Mouse (Mus musculus) adrenal gland, adult 2 months (tissue): ENCODE results near the gene Mboat2. TPM values are rescaled to one million over a fixed set of nuclear protein-coding genes. Genes with fewer than 3 reads are reported as not detected.

ENCODE experiments used
- DNase-seq: peaks from one replicate; pipeline ENCODE4 v3.0.0; 2021
- polyA plus RNA-seq: library from polyadenylated mRNA; depleted of rRNA; stranded (reverse); fragments of >200 nt; gene quantifications from 2 replicates; pipeline ENCODE4 v1.2.3, GENCODE M21; 2012; rRNA removed
- total RNA-seq, 2 experiments: library from RNA; stranded (reverse); gene quantifications; 2 replicates each; pipeline ENCODE4 v1.2.3; 2021

Mboat2 gene
- total and polyA plus RNA-seq, 3 experiments, result 4.2 to 23.0 (median 12.5) TPM

DNA sequence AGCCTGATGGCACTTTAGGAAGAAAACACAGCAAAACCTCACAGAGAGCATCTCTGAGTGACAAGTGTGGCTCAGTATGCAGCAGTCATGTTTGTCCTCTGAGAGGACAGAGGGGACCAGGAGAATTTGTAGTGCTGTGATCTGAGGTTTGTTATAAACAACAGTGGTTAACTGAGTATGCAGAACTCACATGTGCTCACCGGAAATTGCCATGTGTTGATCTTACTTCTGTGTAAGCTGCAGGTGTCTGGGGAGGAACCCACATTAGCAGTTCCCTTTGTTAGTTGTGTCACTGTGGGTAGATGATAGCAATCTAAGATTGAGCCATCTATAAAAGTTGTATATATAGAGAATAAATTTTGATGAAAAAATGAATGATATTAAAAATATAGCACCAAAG is 179.7 kb downstream of the Mboat2 start:
- DNase-seq, result no peak

DNA sequence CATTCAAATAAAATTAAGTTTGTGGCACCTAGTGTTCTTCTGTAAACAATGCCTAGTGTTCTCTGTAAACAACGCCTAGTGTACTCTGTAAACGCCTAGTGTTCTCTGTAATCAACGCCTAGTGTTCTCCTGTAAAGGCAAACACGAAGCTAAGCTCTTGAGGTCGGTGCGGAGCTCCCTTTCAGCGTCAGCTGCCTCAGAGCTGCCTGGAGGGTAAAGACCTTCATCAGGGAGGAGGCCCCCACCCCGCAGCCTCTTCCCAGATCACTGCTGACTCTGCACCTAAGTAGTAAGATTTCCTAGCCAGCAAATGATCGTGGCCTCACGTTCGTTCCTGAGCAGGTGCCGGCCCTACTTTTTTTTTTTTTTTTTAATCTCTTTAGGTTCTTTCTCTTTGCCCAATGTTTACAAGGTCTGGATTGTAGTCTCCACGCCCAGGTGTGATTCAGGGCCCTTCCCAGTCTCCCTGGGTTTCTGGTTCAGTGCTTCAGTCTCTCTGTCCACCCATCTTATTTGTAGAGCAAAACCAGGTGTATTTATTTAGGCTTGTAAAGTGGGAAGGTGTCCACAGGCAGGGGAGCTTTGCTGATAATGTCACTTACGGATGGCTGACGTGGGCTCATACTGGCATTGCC is 181.2 kb downstream of the Mboat2 start:
- no peak for DNase-seq

DNA sequence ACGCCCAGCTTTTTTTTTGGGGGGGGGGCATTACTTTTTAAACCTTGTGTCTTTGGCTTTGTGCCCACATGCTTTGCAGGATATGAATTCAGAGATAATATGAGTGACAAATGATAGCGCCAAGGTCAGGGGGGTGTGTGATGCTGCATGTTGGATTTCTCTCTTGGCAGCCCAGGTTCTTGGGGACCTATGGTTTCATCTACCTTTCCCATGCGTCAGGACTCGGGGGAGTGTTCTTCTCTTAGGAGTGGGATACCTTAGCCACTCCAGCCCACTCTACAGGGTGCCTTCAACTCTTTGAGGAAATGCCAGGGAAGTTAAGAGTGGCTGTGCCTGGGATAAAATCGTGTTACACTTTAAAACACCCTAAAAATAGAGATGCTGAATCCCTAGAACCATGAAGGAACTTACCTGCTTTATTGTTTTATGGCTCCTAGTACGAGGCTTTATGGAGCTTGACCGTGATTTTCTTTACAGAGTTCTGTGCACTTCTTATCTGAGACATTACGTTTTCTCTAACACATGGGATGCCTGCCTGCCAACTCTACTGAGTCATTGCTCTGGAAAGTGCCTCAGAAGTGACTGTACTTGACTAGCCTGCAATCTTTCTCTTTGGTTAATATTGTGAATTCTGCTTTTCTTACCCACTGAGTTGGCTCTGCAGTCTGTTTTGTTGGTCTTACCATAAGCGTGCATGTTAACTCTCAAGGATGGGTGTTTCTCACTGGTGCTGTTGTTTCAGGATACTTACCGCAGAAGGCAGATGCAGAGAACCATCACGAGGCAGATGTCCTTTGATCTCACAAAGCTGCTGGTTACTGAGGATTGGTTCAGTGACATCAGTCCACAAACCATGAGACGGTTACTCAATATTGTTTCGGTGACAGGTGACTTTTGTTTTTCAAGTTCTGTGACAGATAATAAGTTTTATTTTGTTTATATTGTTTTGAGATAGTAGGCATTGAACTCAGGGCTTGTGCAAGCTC is 182.2 kb downstream of the Mboat2 start:
- DNase-seq, result peak; percentile 70

Other genes starting within 250 kb of the Mboat2 start
- gene Klf11, start 179.6 kb upstream of the Mboat2 start, total RNA-seq, result 10 to 100 TPM; 10.4 to 13.5 TPM
- gene Klf11, start 179.6 kb upstream of the Mboat2 start, polyA plus RNA-seq, result 8.3 and 9.1 TPM in 2 replicates
- gene Cys1, start 149.1 kb upstream of the Mboat2 start, total RNA-seq, result 1 to 10 TPM; 2.4 to 4.5 TPM
- 5.6 and 6.0 TPM in 2 replicates for gene Cys1, start 149.1 kb upstream of the Mboat2 start, polyA plus RNA-seq
- gene Rrm2, start 122.6 kb upstream of the Mboat2 start, total RNA-seq, result 1 to 10 TPM; 7.7 to 9.1 TPM
- gene Rrm2, start 122.6 kb upstream of the Mboat2 start, polyA plus RNA-seq, result 2.8 and 6.0 TPM in 2 replicates
- gene Kidins220, start 144.0 kb downstream of the Mboat2 start, total RNA-seq, result 100 to 1,000 TPM in 1 of 2 experiments, 10 to 100 TPM in 1; 90.9 to 111 TPM
- 89.9 and 112 TPM in 2 replicates for gene Kidins220, start 144.0 kb downstream of the Mboat2 start, polyA plus RNA-seq